Mouse (Mus musculus) limb, embryonic 13.5 days (tissue): ENCODE results near the gene Il17c. TPM values are rescaled to one million over a fixed set of nuclear protein-coding genes. Genes with fewer than 3 reads are reported as not detected.

Experiments used
- ATAC-seq: fragments of 200-750 bp; cut with Nextera tagmentation; 2 replicates; pipeline ENCODE4 v1.8.0; 2017; ENCODE audit warnings: low read depth, moderate number of reproducible peaks, moderate TSS enrichment; ENCODE audit not compliant: low FRiP score
- H3K27ac ChIP-seq: fragments of 300-500 bp; sonication (generic); 2 replicates; pipeline ENCODE4 v1.5.1; 2015; ENCODE audit warnings: inconsistent platforms, mild to moderate bottlenecking, moderate library complexity
- H3K27me3 ChIP-seq: fragments of 300-500 bp; sonication (generic); 2 replicates; pipeline ENCODE4 v1.6.1; 2015; ENCODE audit warnings: mild to moderate bottlenecking, inconsistent platforms
- H3K36me3 ChIP-seq: fragments of 300-500 bp; sonication (generic); 2 replicates; pipeline ENCODE4 v1.6.1; 2015; ENCODE audit warnings: inconsistent platforms, mild to moderate bottlenecking, moderate library complexity
- H3K4me1 ChIP-seq: fragments of 300-500 bp; sonication (generic); 2 replicates; pipeline ENCODE4 v1.6.1; 2015; ENCODE audit warnings: inconsistent platforms
- H3K4me2 ChIP-seq: fragments of 300-500 bp; sonication (generic); replicated peaks from 2 replicates; pipeline ENCODE4 v1.6.1; 2015; ENCODE audit warnings: inconsistent platforms, mild to moderate bottlenecking, moderate library complexity
- H3K4me3 ChIP-seq: fragments of 300-500 bp; sonication (generic); 2 replicates; pipeline ENCODE4 v1.5.1; 2015; ENCODE audit warnings: moderate library complexity, mild to moderate bottlenecking, inconsistent platforms
- H3K9ac ChIP-seq: fragments of 300-500 bp; sonication (generic); 2 replicates; pipeline ENCODE4 v1.6.1; 2015; ENCODE audit warnings: mild to moderate bottlenecking, inconsistent platforms
- H3K9me3 ChIP-seq: fragments of 300-500 bp; sonication (generic); 2 replicates; pipeline ENCODE4 v1.6.1; 2016; ENCODE audit warnings: inconsistent platforms
- WGBS: fragments of 180-500 bp; shearing (Covaris S2); methylation state at CpG from one replicate; pipeline ENCODE4 v1.1.7; 2015; 5-methylcytosine and 5-hydroxymethylcytosine counted together
- polyA plus RNA-seq: library from polyadenylated mRNA; unstranded; fragments of >200 nt; fragmentation: Nextera tagmentation; extraction: Ambion mirVana; gene quantifications from 2 replicates; pipeline ENCODE4 v1.2.1, GENCODE M21; 2015

Gene Il17c
- polyA plus RNA-seq, 1 experiment from 2014 or later: not detected

GRCm38 (mm10) chr8:122432443-122433268 is 10.8 kb downstream of the Il17c start, which contains the start of gene Cyba:
Cyba (minus strand) TSS chr8:122432930.
- Histone ChIP-seq H3K4me1 (peaks cover 22% of the 10 kb centered on the region), H3K36me3 (peaks cover 43% of the 10 kb centered on the region), H3K27ac (peak within 1 kb of the TSS; percentile 61), H3K9ac (peak within 1 kb of the TSS; percentile 85), H3K4me2 (peak within 1 kb of the TSS; percentile 91), H3K4me3 (peak within 1 kb of the TSS; percentile 63), H3K27me3 (no peaks in the 10 kb centered on the region), H3K9me3 (no peaks in the 10 kb centered on the region)
- 5% methylated on average over 43 of the region's 45 CpGs for WGBS
- peak; percentile 83 for ATAC-seq

DNA sequence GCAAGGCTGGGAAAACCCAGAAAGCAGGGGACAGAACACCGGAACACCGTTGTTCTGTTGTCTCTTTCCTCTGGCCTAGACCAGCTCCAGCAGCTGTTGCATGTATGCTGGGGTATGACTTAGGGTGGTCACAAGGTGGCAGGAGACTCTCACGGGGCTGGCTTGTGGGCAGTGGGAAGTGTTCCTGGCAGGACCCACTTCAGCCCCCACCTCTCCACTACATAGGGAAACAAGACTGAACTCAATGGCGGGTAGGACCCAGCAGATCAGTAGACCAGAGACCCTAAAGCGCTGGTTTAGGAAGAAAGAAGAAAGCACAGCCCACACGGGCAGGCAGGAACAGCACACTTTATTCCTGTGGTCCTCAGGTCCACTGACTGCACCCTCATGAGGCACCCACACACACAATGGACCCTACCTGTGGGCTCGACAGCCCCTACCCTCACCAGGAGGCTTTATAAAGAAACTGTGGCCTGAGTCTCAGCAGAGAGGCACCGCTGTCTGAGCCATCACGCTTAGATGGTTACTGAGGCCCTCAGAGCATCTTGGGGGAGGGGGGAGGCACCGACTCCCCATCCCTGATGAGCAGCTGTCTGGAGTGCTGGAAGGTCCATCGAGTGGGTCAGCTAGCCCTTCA is 11.6 kb downstream of the Il17c start:
- ATAC-seq: peak; percentile 17; the same call in 1 of the 2 replicates
- peak overlapping the region; percentile 91 for H3K4me2 ChIP-seq
- 67% methylated on average over 11 of the region's 11 CpGs for WGBS
- H3K4me3 ChIP-seq: peak overlapping the region; percentile 63; the same call in 1 of the 2 replicates
- H3K9me3 ChIP-seq: no peaks in the 10 kb centered on the region
- no peak overlapping the region; the same call in 1 of the 2 replicates for H3K9ac ChIP-seq
- peaks cover 50% of the 10 kb centered on the region for H3K36me3 ChIP-seq
- H3K4me1 ChIP-seq: peaks cover 22% of the 10 kb centered on the region
- H3K27ac ChIP-seq: 0 out of 2 replicates have a peak overlapping the region, but pooled peaks have one; percentile 6
- no peaks in the 10 kb centered on the region for H3K27me3 ChIP-seq

DNA sequence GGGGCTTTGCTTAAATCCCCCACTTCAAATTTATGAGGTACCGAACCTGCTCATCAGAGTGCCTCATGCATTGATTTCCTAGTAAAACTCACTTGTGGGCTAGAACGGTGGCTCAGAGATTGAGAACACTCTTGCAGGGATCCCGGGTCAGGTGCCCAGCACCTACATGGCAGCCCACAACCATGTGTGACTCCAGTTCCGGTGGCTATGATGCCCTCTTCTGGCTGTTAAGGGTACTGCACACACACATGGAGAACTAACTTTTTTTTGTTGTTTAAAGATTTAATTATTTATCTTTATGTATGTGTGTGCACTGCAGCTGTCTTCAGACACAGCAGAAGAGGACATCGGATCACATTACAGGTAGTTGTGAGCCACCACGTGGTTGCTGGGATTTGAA is 13.6 kb downstream of the Il17c start:
- peaks cover 63% of the 10 kb centered on the region for H3K36me3 ChIP-seq
- ATAC-seq: no peak
- H3K4me3 ChIP-seq: no peak overlapping the region
- no peaks in the 10 kb centered on the region for H3K27me3 ChIP-seq
- H3K9ac ChIP-seq: no peak overlapping the region
- H3K9me3 ChIP-seq: no peaks in the 10 kb centered on the region
- H3K4me1 ChIP-seq: peaks cover 22% of the 10 kb centered on the region
- WGBS: 89% methylated on average over 6 of the region's 6 CpGs
- no peak overlapping the region for H3K27ac ChIP-seq
- H3K4me2 ChIP-seq: no peak overlapping the region

- H3K4me1 ChIP-seq: peaks cover 22% of the 10 kb centered on the region
- H3K36me3 ChIP-seq: peaks cover 63% of the 10 kb centered on the region
- 91% methylated on average over 9 of the region's 9 CpGs for WGBS
- H3K4me3 ChIP-seq: no peak overlapping the region
- no peak overlapping the region for H3K27ac ChIP-seq
- H3K9ac ChIP-seq: no peak overlapping the region
- H3K27me3 ChIP-seq: no peaks in the 10 kb centered on the region
- H3K9me3 ChIP-seq: no peaks in the 10 kb centered on the region
- ATAC-seq: no peak
- H3K4me2 ChIP-seq: no peak overlapping the region
Measured at GRCm38 (mm10) chr8:122436146-122436545, 14.3 kb downstream of the Il17c start.

- 88% methylated on average over 20 of the region's 20 CpGs for WGBS
- no peaks in the 10 kb centered on the region for H3K9me3 ChIP-seq
- H3K36me3 ChIP-seq: peaks cover 63% of the 10 kb centered on the region
- ATAC-seq: no peak
- no peak overlapping the region for H3K4me2 ChIP-seq
- peaks cover 17% of the 10 kb centered on the region for H3K4me1 ChIP-seq
- H3K27ac ChIP-seq: no peak overlapping the region
- H3K27me3 ChIP-seq: no peaks in the 10 kb centered on the region
- H3K4me3 ChIP-seq: no peak overlapping the region
- H3K9ac ChIP-seq: no peak overlapping the region
Measured at GRCm38 (mm10) chr8:122436586-122437125, 14.8 kb downstream of the Il17c start.

DNA sequence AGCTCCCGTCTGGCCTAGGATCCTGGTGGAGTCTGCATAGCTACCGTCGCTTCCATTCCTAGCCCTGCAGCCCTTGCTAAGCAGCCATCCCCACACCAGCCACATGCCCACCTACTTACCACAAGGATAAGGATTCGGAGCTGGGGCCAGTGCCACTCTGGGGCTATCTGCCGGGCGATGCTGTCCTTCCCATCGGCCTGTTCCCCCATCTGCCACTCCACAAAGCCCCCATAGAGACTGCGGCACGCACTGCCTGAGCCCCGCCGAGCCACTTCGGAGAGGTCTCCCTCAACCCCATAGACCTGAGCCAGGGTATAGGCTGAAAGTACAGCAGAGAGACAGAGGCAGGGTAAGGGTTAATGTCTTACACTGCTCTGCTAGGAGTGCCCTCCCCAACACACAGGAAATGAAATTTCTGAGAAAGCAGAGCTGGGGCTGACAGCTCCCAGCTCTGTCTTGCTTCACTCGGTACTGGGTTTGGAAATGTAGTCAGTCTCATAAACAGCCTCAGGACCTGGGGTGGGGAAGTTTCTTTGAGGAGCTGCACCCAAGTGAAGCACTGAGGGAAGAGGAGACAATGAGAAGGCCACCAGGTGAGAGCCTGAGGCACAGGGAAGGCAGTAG is 16.0 kb downstream of the Il17c start:
- Histone ChIP-seq H3K4me2 (peak overlapping the region; percentile 11; the same call in 1 of the 2 replicates), H3K27me3 (no peaks in the 10 kb centered on the region), H3K27ac (peak overlapping the region; percentile 39; the same call in 1 of the 2 replicates), H3K4me3 (no peak overlapping the region), H3K9ac (no peak overlapping the region), H3K4me1 (peaks cover 17% of the 10 kb centered on the region), H3K36me3 (peaks cover 63% of the 10 kb centered on the region), H3K9me3 (no peaks in the 10 kb centered on the region)
- no peak for ATAC-seq
- 87% methylated on average over 13 of the region's 13 CpGs for WGBS

- no peak overlapping the region for H3K4me2 ChIP-seq
- peaks cover 14% of the 10 kb centered on the region for H3K4me1 ChIP-seq
- no peak for ATAC-seq
- 92% methylated on average over 16 of the region's 16 CpGs for WGBS
- no peak overlapping the region for H3K27ac ChIP-seq
- H3K27me3 ChIP-seq: no peaks in the 10 kb centered on the region
- H3K9me3 ChIP-seq: no peaks in the 10 kb centered on the region
- H3K4me3 ChIP-seq: no peak overlapping the region
- H3K9ac ChIP-seq: 0 out of 2 replicates have a peak overlapping the region, but pooled peaks have one; percentile 4
- peaks cover 54% of the 10 kb centered on the region for H3K36me3 ChIP-seq
Measured at GRCm38 (mm10) chr8:122439336-122439735, 17.5 kb downstream of the Il17c start.

DNA sequence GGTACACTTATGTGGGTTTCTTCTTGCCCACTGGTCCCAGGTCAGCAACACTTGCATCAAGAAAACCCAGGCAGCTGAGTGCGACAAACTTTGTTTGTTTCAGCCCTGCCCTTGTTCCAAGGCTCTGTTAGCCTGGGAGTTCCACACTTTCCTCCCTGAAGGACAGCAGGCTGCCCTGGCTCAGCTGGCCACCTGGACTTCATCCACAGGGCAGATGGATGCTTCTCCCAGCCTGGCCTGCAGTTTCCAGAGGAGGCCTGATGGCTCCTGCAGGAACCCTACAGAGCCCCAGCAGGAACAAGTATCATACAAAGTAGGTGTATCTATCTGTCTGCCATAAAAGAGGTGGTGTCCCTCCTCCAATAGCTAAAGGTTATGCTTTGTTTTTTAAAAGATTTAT is 19.5 kb downstream of the Il17c start:
- Histone ChIP-seq H3K9me3 (no peaks in the 10 kb centered on the region), H3K4me1 (peaks cover 28% of the 10 kb centered on the region), H3K9ac (no peak overlapping the region), H3K36me3 (peaks cover 34% of the 10 kb centered on the region), H3K27ac (no peak overlapping the region), H3K27me3 (no peaks in the 10 kb centered on the region), H3K4me3 (no peak overlapping the region), H3K4me2 (no peak overlapping the region)
- 100% methylated on average over 1 of the region's 1 CpGs for WGBS
- no peak for ATAC-seq

DNA sequence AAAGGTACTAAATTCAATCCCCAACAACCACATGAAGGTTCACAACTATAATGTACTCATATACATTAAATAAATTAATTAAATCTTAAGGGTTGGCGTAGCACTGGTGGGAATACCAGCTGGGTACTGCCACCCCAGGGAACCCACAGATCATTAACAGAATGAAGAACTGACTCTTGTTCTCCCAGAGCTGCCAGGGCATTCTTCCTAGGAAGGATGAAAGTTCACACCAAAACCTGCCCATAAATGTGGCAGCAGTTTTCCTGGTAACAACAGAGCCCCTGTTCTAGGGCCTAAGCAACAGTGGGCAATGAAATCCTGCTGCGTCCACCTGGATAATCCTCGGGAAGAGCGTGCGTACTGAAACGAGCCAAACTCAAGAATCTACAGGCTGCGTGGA is 20.5 kb downstream of the Il17c start:
- WGBS: 19% methylated on average over 7 of the region's 7 CpGs
- Histone ChIP-seq H3K4me3 (peak overlapping the region; percentile 71), H3K9ac (peak overlapping the region; percentile 76), H3K4me1 (peaks cover 28% of the 10 kb centered on the region), H3K9me3 (no peaks in the 10 kb centered on the region), H3K27me3 (no peaks in the 10 kb centered on the region), H3K4me2 (peak overlapping the region; percentile 96), H3K36me3 (peaks cover 24% of the 10 kb centered on the region), H3K27ac (peak overlapping the region; percentile 75; the same call in 1 of the 2 replicates)
- ATAC-seq: no peak

- no peaks in the 10 kb centered on the region for H3K9me3 ChIP-seq
- H3K36me3 ChIP-seq: peaks cover 19% of the 10 kb centered on the region
- 0 out of 2 replicates have a peak, but pooled peaks have one; percentile 1 for ATAC-seq
- peak overlapping the region; percentile 71 for H3K4me3 ChIP-seq
- H3K4me2 ChIP-seq: peak overlapping the region; percentile 96
- H3K27me3 ChIP-seq: no peaks in the 10 kb centered on the region
- 1% methylated on average over 12 of the region's 12 CpGs for WGBS
- peak overlapping the region; percentile 75; the same call in 1 of the 2 replicates for H3K27ac ChIP-seq
- H3K4me1 ChIP-seq: peaks cover 28% of the 10 kb centered on the region
- H3K9ac ChIP-seq: peak overlapping the region; percentile 76
Measured at GRCm38 (mm10) chr8:122442781-122443180, 21.0 kb downstream of the Il17c start.

DNA sequence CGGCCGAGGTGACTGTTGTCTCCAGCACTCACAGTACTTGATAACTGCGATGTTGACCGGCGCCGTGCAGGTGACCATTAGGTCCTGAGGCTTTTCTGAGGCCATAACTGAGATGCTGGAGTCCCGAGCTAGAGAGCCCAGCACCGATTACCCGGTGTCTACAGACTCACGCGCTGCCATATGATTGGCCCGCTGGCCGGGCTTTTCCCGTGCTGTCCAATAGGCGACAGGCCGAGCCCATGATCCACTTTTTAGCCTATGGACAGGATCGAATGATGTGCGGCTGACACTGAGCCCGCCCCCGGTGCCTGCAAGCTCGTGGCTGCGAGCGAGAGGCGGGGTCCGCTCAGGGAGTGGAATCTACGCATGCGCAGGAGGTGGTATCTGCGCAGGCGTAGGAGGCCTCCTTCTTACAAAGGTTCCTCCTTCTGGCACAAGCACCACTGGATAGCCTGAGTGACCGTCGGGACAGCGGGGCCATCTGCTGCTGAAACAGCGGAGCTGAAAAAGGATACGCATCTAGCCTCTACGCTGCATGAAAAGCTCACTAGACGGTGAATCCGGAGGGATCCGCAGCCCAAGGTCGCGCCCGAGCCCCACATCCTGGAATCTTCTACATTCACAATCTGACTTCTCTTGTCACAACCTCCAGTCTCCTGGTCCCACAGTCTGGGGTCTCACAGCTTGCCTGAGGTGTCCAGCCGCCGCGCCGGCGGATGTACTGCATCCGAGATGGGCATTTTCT is 21.6 kb downstream of the Il17c start, which contains the start of gene Mvd:
TSS of gene Mvd (minus strand) at position 161 of the 745 bp plus-strand sequence.
- peak within 1 kb of the TSS; percentile 78 for H3K9ac ChIP-seq
- under 1% methylated on average over 47 of the region's 47 CpGs for WGBS
- peaks cover 13% of the 10 kb centered on the region for H3K36me3 ChIP-seq
- H3K4me2 ChIP-seq: peak within 1 kb of the TSS; percentile 96
- H3K4me1 ChIP-seq: peaks cover 28% of the 10 kb centered on the region
- no peaks in the 10 kb centered on the region for H3K27me3 ChIP-seq
- peak within 1 kb of the TSS; percentile 71 for H3K4me3 ChIP-seq
- no peaks in the 10 kb centered on the region for H3K9me3 ChIP-seq
- peak; percentile 99 for ATAC-seq
- H3K27ac ChIP-seq: peak within 1 kb of the TSS; percentile 91
